Mouse (Mus musculus) lung, adult 2 months (tissue): ENCODE measurements at regions not wholly inside any gene's neighbourhood (a gene's known extent, or its start where the extent isn't known, plus 50 kb on each side); places are given as distances from the start of the nearest gene placed in this dataset.

ENCODE experiments used
- CTCF ChIP-seq: fragments of 200-500 bp; IDR thresholded peaks from 2 replicates; pipeline ENCODE4 v1.5.1; 2011; ENCODE audit warnings: mild to moderate bottlenecking, low read length, control low read depth; ENCODE audit not compliant: insufficient read depth
- POLR2A ChIP-seq: fragments of 200-500 bp; IDR thresholded peaks from 2 replicates; pipeline ENCODE4 v1.6.1; 2011; ENCODE audit warnings: low read depth, mild to moderate bottlenecking, control low read depth, low read length, borderline replicate concordance; ENCODE audit errors: extremely low read depth

GRCm38 (mm10) chr10:84260931-84261650 is 179.3 kb downstream of the Nuak1 start:
- TF ChIP-seq POLR2A, result no peak
- TF ChIP-seq CTCF, result no peak
